Mouse (Mus musculus): ENCODE data around the gene Acsf3.

The Acsf3 gene

DNA sequence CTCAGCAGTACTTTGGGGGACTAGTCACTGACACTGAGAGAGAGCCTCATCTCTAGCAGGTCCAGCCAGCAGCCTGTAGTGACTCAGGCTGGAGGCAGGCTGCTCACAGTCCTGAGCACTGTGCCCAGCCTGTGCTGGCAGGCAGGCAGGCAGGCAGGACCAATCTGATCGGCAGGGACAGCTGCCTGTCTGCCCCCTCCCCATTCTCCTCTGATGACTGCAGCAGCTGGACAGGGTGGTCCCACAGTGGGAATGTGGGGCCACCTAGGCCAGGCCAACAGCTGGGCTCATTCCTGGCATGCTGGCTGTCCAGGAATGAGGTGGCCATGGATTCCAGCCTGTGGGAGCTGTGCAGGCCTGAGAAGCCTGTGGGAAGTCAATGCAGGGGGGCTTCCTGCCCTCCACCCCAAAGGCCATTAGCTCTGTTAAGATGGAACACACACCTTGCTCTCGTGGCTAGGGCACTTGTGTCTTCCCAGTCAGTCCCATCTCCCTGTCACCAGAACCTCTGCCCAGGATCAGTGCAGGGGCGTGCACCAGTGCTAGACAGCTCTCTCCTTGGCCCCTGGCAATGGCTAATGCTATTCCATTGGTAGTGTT lies 75.5 kb downstream of the Acsf3 start:
- DNase-seq (ENCODE audit: low read depth, low spot score) = no peak

DNA sequence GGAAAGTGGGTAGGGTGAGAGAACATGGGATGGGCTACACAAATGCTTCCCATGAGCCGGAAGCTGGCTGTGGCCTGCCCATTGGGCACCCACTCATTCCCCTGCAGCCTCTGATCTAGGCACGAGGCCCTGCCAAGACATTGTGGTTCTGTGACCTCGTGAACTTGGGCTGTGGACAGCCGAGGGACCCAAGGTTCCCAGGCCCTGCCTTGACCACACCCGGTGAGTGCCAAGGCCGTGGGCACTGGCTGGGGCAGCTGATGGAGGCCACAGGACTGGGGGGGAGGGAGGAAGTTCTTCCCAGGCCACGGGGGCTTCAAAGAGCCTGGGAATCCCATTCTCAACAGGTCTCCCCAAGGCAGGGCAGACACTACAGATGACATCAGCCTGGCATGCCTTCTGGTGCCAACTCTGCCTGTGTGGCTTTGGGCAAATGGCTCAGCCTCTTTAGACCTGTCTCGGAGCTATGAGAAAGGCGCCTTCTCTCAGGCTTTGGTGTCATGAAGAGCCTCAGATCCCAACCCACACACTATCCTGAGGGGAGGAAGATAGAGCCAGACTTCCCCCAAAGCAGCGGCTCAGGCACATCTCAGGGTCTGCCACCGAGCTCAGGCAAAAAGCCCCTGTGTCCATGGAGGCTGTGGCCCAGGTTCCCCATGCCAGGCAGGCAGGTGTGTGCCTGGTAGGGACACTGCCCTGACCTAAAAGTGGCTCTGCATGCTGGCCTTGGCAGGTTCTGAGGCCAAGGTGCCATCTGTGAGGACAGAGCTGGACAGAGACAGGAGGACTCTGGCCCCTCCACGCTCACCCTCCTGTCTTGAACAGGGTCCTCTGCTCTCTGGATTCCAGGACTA lies 76.6 kb downstream of the Acsf3 start:
- DNase-seq (ENCODE audit: low read depth, low spot score) = no peak

DNA sequence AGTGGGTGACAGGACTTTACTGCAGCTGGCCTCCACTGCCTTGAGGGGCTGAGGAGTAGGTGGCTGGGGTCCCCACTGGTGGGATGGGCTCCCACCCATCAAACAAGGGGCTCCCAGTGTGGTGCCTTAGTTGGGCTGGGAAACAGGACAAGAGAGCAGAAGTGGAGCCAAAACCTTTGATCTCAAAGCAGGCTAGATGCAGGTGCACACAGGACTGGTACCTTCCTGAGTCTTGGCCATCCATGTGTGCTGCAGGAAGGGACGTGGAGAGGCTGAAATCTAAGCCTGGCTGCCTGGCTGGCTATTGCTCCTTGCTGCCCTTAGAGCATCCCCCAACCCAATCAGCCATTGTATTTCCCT lies 77.2 kb downstream of the Acsf3 start:
- DNase-seq (ENCODE audit: low read depth, low spot score) = no peak

DNA sequence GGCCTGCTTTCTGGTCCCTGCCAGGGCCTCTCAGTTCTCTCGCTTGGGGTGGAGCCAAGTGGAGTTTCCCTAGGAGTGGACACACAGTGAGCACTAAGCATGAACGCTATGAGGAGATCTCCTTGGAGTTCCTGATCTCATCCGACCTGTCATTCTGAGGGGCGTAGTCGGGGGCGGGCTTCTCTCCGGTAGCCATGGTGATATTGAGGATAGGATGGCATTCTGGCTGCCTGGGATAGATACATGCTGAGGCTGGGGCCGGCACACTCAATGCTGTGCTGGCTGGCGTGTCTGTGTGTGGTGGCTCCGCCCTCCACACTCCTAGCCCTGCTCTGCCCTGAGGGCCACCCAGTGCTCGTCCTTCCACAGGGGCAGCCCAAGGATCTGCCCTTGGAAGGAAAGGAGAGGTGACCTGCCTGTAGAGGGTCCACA lies 78.1 kb downstream of the Acsf3 start:
- DNase-seq (ENCODE audit: low read depth, low spot score) = no peak

DNA sequence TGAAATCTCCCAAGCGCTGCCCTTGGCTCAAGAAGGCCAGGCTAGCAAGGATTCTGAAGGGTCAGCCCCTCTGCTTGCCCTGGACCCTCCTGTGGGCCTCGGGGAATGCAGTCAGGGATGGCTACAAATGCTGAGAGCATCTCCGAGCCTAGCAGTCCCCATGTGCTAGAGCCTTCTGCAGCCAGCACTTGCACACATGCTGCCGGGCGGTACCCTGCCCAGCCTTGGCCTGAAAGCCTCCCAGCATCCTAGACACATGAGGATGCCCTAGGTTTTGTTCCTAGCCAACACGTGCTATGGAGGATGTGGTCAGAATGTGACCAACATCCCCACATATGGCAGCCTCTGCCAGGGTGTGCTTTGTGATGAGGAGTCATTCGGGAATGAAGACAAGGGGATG lies 79.1 kb downstream of the Acsf3 start:
- no peak for DNase-seq (ENCODE audit: low read depth, low spot score)

GRCm38 (mm10) chr8:122855123-122855522 lies 79.8 kb downstream of the Acsf3 start:
- DNase-seq (ENCODE audit: low read depth, low spot score) = no peak

- no peak for DNase-seq (ENCODE audit: low read depth, low spot score)
Measured at GRCm38 (mm10) chr8:122856288-122856687, 81.0 kb downstream of the Acsf3 start.

GRCm38 (mm10) chr8:122859843-122860242 lies 84.6 kb downstream of the Acsf3 start:
- no peak for DNase-seq (ENCODE audit: low read depth, low spot score)

GRCm38 (mm10) chr8:122864719-122865129 lies 89.4 kb downstream of the Acsf3 start:
- no peak for DNase-seq (ENCODE audit: low read depth, low spot score)

GRCm38 (mm10) chr8:122865441-122865840 lies 90.2 kb downstream of the Acsf3 start:
- no peak for DNase-seq (ENCODE audit: low read depth, low spot score)

DNA sequence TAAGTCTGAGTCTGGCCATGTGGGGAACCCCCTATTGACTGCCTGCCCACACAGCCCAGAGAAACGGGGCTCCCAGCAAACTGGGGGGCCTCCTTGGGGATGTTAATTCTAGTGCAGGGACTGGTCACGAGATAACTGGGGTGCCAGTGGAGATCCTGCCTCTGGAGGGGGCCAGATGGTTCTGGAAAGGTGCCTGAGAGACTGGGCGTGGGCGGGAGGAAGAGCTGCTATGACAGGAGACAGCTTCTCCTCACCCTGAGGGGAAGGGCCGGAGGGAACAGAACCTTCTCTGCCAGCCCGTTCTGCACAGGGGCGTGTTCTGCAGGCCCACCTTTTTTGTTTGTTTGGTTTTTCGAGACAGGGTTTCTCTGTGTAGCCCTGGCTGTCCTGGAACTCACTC lies 90.9 kb downstream of the Acsf3 start:
- no peak for DNase-seq (ENCODE audit: low read depth, low spot score)

Measured in 3T3-L1 (cell line).